Mouse (Mus musculus) liver, adult 2 months (tissue): Measurements from ENCODE around the gene Dmpk. TPM values are rescaled to one million over a fixed set of nuclear protein-coding genes. Genes with fewer than 3 reads are reported as not detected.
A peak's percentile ranks its signal among the peaks of the same experiment; 100 is the strongest.

ENCODE experiments used
- DNase-seq: peaks from one replicate; pipeline ENCODE4 v3.0.0-alpha.2; 2011; ENCODE audit warnings: low read depth, low spot score; ENCODE audit errors: extremely low read depth
- H3K27ac ChIP-seq: fragments of 200-500 bp; replicated peaks from 2 replicates; pipeline ENCODE4 v1.5.1; 2012; ENCODE audit warnings: low read depth, mild to moderate bottlenecking, control low read depth, inconsistent platforms, low read length; ENCODE audit not compliant: insufficient read depth
- H3K27me3 ChIP-seq: fragments of 200-500 bp; 2 replicates; pipeline ENCODE4 v1.6.1; 2012; ENCODE audit warnings: mild to moderate bottlenecking, moderate library complexity, low read length, inconsistent platforms; ENCODE audit not compliant: control insufficient read depth, insufficient read depth
- H3K36me3 ChIP-seq: fragments of 200-500 bp; 2 replicates; pipeline ENCODE4 v1.6.1; 2012; ENCODE audit warnings: low read length, inconsistent platforms; ENCODE audit not compliant: control insufficient read depth, insufficient read depth
- H3K4me1 ChIP-seq: fragments of 200-500 bp; 2 replicates; pipeline ENCODE4 v1.6.1; 2011; ENCODE audit warnings: low read length; ENCODE audit not compliant: control insufficient read depth, insufficient read depth
- H3K4me3 ChIP-seq: fragments of 200-500 bp; 2 replicates; pipeline ENCODE4 v1.5.1; 2011; ENCODE audit warnings: low read depth, mild to moderate bottlenecking, control low read depth, low read length, moderate library complexity; ENCODE audit not compliant: insufficient read depth
- H3K79me2 ChIP-seq: fragments of 200-500 bp; 2 replicates; pipeline ENCODE4 v1.6.1; 2012; ENCODE audit warnings: inconsistent platforms, mild to moderate bottlenecking, low read length, moderate library complexity; ENCODE audit not compliant: control insufficient read depth, insufficient read depth
- H3K9ac ChIP-seq: fragments of 200-500 bp; 2 replicates; pipeline ENCODE4 v1.6.1; 2012; ENCODE audit warnings: low read depth, mild to moderate bottlenecking, control low read depth, inconsistent platforms, low read length
- CTCF ChIP-seq: fragments of 200-500 bp; IDR thresholded peaks from 2 replicates; pipeline ENCODE4 v1.5.1; 2011; ENCODE audit warnings: low read depth, low read length, control low read depth
- POLR2A ChIP-seq: fragments of 200-500 bp; IDR thresholded peaks from 2 replicates; pipeline ENCODE4 v1.6.1; 2011; ENCODE audit warnings: low read length, control low read depth; ENCODE audit not compliant: insufficient read depth; ENCODE audit errors: extremely low read depth
- WGBS: fragments of 180-500 bp; shearing (Covaris S2); methylation state at CpG from one replicate; pipeline ENCODE4 v1.1.7; 2018; 5-methylcytosine and 5-hydroxymethylcytosine counted together
- polyA plus RNA-seq: library from polyadenylated mRNA; depleted of rRNA; stranded (reverse); fragments of >200 nt; gene quantifications from 2 replicates; pipeline ENCODE4 v1.2.3, GENCODE M21; 2012; rRNA removed
- total RNA-seq: library from RNA; depleted of rRNA; stranded (reverse); fragments of >200 nt; gene quantifications from 2 replicates; pipeline ENCODE4 v1.2.3, GENCODE M21; 2014; rRNA removed

The Dmpk gene
- total RNA-seq: 13.6 and 24.8 TPM in 2 replicates
- polyA plus RNA-seq: 60.0 and 76.4 TPM in 2 replicates

GRCm38 (mm10) chr7:19083701-19084100 lies at the start of gene Dmpk:
Gene Dmpk, plus strand, starts transcription at chr7:19083849.
- H3K27ac ChIP-seq: peak within 1 kb of the TSS; percentile 70
- no peaks in the 10 kb centered on the region for H3K36me3 ChIP-seq
- no peaks in the 10 kb centered on the region for H3K27me3 ChIP-seq
- H3K4me1 ChIP-seq: peaks cover 4% of the 10 kb centered on the region
- 40% methylated on average over 10 of the region's 10 CpGs for WGBS
- no peaks in the 10 kb centered on the region for H3K79me2 ChIP-seq
- no peak for DNase-seq
- peak within 1 kb of the TSS; percentile 62 for H3K4me3 ChIP-seq
- TF ChIP-seq POLR2A (peak; percentile 59), CTCF (no peak)
- peak within 1 kb of the TSS; percentile 74 for H3K9ac ChIP-seq

DNA sequence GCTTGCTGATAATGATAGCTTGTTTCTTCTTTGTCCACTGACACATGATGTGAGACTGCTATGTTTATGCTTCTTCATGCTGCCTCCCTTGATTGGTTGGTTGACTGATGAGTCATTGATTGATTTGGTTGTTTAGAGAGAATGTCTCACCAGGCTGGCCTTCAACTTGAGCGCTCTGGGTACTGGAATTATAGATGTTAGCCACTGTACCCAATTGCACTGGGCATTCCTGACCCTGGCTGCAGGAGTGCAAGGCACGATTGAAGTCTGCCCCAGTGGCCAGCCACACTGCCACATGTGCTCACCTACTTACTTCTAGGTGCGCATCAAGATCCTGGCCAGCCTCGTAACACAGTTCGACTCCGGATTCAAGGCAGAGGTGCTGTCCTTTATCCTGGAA lies 39.0 kb upstream of the Dmpk start:
- Histone ChIP-seq H3K79me2 (no peaks in the 10 kb centered on the region), H3K4me1 (no peaks in the 10 kb centered on the region)
- no peak for TF ChIP-seq CTCF
- TF ChIP-seq POLR2A: no peak

DNA sequence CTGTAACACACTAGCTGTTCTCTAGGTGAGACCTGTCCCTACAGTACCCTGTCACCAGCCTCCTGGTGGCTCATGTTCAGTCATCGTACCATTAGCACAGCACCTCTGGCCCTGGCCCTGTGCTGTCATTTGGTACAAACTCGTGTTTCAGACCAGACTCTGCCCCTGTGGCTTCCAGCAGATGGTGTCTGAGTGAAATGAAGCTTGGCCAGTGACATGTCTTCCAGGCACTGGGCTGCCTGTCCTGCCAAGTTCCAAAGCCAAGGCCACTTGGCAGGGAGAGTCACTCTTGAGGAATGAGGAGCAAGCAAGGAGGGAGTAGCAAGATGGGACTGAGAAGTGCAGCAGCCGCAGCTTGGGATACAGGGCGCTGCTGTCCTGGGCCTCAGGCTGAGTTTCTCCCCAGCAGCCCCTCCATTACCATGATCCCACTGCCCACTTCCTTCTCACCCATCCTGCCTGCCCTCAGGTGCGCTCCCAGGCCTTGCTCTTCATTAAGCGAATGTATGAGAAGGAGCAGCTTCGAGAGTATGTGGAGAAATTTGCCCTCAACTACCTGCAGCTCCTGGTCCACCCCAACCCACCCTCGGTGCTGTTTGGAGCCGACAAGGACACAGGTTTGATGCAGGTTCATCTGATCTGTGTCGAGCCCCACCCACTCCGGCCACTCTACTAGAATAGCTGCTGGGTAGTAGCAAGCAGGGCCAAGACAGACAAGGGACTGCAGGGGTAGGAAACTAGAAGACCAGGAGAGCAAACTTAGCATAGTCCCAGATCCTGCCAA lies 37.2 kb upstream of the Dmpk start:
- Histone ChIP-seq H3K27ac (no peak overlapping the region), H3K9ac (no peak overlapping the region), H3K4me3 (no peak overlapping the region), H3K79me2 (no peaks in the 10 kb centered on the region), H3K27me3 (no peaks in the 10 kb centered on the region), H3K4me1 (no peaks in the 10 kb centered on the region), H3K36me3 (peaks cover 31% of the 10 kb centered on the region; the same call in 1 of the 2 replicates)
- 93% methylated on average over 11 of the region's 11 CpGs for WGBS
- TF ChIP-seq CTCF: no peak
- DNase-seq: no peak

More for the DNA sequence above, 39.0 kb upstream of the Dmpk start:
- WGBS: 92% methylated on average over 6 of the region's 6 CpGs
- Histone ChIP-seq H3K27ac (no peak overlapping the region), H3K4me3 (no peak overlapping the region), H3K9ac (no peak overlapping the region), H3K36me3 (peaks cover 33% of the 10 kb centered on the region; the same call in 1 of the 2 replicates), H3K27me3 (no peaks in the 10 kb centered on the region)
- no peak for DNase-seq

DNA sequence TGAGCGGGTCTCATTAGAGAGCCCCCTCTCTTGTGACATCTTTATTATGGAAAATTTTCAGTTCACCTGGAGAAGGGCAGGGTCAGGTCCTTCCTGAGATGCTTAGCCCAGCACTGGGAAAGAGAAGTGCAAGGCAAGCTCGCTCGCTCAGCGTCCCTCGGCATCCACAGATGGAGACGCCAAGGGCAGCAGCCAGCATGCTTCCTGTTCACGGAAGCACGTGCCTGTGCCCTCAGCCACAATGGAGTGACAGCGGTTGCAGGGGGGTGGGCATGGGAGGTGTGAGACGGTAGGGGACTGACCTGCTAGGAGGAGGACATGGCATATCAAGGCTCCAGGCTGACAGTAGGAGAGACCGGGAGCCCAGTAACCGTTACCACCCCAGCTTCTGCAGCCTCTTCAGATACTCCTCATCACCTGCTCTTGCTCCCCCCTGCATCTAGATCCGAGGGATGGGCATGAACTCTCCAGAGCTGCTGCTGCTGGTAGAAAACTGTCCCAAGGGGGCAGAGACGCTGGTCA lies 35.6 kb upstream of the Dmpk start:
- no peak for DNase-seq
- Histone ChIP-seq H3K9ac (no peak overlapping the region), H3K27ac (no peak overlapping the region), H3K36me3 (peaks cover 23% of the 10 kb centered on the region; the same call in 1 of the 2 replicates), H3K27me3 (no peaks in the 10 kb centered on the region), H3K4me1 (no peaks in the 10 kb centered on the region), H3K4me3 (no peak overlapping the region), H3K79me2 (no peaks in the 10 kb centered on the region)
- 85% methylated on average over 14 of the region's 14 CpGs for WGBS
- TF ChIP-seq CTCF (no peak), POLR2A (no peak)

GRCm38 (mm10) chr7:19049252-19049651 lies 34.4 kb upstream of the Dmpk start:
- Histone ChIP-seq H3K79me2 (no peaks in the 10 kb centered on the region), H3K4me3 (no peak overlapping the region), H3K27ac (no peak overlapping the region), H3K27me3 (no peaks in the 10 kb centered on the region), H3K4me1 (no peaks in the 10 kb centered on the region), H3K36me3 (peaks cover 14% of the 10 kb centered on the region; the same call in 1 of the 2 replicates), H3K9ac (no peak overlapping the region)
- TF ChIP-seq CTCF (no peak), POLR2A (no peak)
- no peak for DNase-seq
- 94% methylated on average over 5 of the region's 5 CpGs for WGBS

GRCm38 (mm10) chr7:19050172-19050571 lies 33.5 kb upstream of the Dmpk start:
- no peak for DNase-seq
- no peaks in the 10 kb centered on the region for H3K79me2 ChIP-seq
- 83% methylated on average over 8 of the region's 8 CpGs for WGBS
- TF ChIP-seq POLR2A: no peak
- TF ChIP-seq CTCF: no peak
- no peaks in the 10 kb centered on the region for H3K27me3 ChIP-seq
- H3K36me3 ChIP-seq: peaks cover 14% of the 10 kb centered on the region; the same call in 1 of the 2 replicates
- H3K27ac ChIP-seq: no peak overlapping the region
- no peak overlapping the region for H3K4me3 ChIP-seq
- H3K9ac ChIP-seq: no peak overlapping the region
- no peaks in the 10 kb centered on the region for H3K4me1 ChIP-seq
